Mouse (Mus musculus) left cerebral cortex, postnatal 14 days (tissue): ENCODE measurements around the gene Shoc2. TPM values are rescaled to one million over a fixed set of nuclear protein-coding genes. Genes with fewer than 3 reads are reported as not detected.
"Not testable (repeated sequence)": the region's sequence is repeated elsewhere in the genome, so short reads cannot be mapped to it uniquely, and the experiment has no call there.

Source experiments
- DNase-seq, 2 experiments: peaks; one replicate each; pipeline ENCODE4 v3.0.0; 2021 to 2022; ENCODE audit warnings: low spot score in 2 of 2, mixed read lengths in 1 of 2
- intact Hi-C: fragments of 180-260 bp; cut with DNase I; formaldehyde crosslinking; loops from one replicate; pipeline ENCODE4 v1.15.1; 2025
- total RNA-seq, 2 experiments: library from RNA; stranded (reverse); gene quantifications; 2 replicates each; pipeline ENCODE4 v1.2.3; 2021

Shoc2 gene
- total RNA-seq, 2 experiments from 2014 or later: 49.1 to 52.4 TPM

DNA sequence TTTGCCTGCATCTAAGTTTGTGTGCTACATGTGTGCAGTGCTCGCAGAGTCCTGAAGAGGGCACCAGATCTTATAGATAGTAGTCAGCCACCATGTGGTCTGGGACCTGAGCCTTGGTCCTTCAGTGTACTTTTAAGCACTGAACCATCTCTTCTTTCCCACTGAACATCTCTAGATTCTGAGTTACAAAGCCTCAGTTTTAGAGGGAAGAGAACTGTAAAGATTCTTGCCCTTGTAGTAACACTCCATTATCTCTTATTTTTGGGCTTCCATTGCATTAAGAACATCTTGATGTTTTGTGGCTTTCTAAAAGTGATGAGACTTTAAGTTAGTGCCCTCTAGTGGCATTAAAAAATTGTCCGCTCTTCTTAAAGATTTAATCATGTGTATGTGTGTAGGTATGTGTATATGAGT is 18.8 kb upstream of the Shoc2 start:
- intact Hi-C loops: loop anchor here (5.0 kb wide), 2 partner anchors 158 to 278 kb away; no protein-coding TSS in a partner anchor
- DNase-seq: peak in 1 of 2 experiments; percentile 62

DNA sequence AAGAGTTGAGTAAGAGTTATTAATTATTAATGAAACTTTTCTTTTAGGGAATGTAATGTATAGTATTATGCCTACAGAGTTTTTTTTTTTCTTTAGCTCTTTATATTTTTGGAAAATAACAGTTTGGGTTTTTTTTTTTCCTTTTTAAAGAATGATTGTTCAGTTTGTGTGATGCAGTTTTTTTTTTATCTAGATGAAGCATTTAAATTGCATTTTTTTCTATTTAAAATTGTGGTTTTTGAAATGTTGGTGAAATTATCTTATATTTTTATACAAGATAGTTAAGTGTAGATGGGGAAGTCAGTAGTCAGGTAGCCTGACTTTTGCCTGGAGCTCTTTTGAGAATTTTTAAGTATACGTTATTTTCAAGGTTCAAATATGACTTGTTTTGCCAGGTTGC is 17.4 kb upstream of the Shoc2 start:
- intact Hi-C loops: loop anchor here (5.0 kb wide), 2 partner anchors 159 to 279 kb away; no protein-coding TSS in a partner anchor
- no peak for DNase-seq

DNA sequence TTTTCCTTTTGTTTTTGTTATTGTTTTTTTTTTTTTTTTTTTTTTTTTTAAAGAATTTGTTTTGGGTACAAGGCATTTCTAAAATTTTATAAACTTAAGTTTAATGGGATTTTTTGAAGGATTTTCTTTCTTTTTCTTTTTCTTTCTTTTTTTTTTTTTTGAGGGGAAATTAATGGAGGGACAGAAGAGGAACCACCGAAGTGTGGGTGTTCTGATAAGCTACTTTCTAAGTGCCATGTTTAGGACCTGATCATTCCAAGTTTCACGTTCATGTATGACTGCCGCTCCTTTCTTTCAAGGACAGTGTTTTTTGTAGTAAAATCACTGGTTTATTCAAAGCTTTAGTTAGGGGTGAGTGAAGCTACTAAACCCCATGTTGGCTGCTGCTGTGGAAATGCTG is 14.9 kb upstream of the Shoc2 start:
- intact Hi-C loops: loop anchor here (5.0 kb wide), 2 partner anchors 162 to 282 kb away; no protein-coding TSS in a partner anchor
- no peak for DNase-seq

- no peak for DNase-seq
- intact Hi-C loops: no loop called here
Observed at GRCm38 (mm10) chr19:53933050-53933449, 11.1 kb upstream of the Shoc2 start.

- intact Hi-C loops: no loop called here
Observed at GRCm38 (mm10) chr19:53934046-53934445, 10.1 kb upstream of the Shoc2 start.

DNA sequence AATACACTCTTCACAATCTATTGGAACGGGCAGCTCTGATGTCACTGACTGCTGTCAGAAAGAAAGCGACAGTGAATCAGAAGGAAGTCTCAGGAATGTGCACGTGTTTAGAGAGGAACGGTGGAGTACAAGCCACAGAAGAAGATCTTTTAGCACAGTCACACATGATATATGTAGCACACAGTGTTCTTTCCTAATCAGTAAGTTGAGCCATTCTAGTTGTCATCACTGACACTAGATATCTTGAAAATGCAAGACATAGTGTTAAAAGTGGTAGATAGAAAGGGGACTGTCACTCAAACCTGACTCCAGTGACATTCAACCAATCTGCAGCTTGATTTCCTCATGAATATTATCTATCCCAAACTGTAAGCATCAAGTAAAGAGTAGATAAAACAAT is 4.6 kb upstream of the Shoc2 start:
- no peak for DNase-seq
- intact Hi-C loops: no loop called here

More at GRCm38 (mm10) chr19:53934046-53934445, 10.1 kb upstream of the Shoc2 start:
- no peak for DNase-seq

DNA sequence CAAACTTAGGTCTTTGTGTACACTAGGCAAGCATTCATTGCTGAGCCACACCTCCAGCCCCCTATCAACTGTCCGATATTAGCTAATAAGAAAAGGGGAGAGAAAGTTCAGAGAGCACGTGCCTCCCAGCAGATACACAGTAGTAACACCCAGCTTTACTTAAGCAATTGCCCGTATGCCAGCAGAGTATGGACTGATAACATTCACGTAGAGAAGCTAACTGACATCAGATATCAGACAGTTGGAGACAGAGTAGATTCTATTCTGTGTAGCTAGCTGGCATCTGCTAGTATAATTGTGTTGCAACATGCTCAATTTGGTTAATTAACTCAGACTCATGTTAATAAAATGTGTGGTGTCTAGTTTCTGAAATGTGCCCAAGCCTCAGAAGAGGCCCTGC is 3.0 kb upstream of the Shoc2 start:
- intact Hi-C loops: no loop called here
- no peak for DNase-seq

GRCm38 (mm10) chr19:53942342-53942741 is 1.8 kb upstream of the Shoc2 start:
- intact Hi-C loops: no loop called here
- no peak for DNase-seq

DNA sequence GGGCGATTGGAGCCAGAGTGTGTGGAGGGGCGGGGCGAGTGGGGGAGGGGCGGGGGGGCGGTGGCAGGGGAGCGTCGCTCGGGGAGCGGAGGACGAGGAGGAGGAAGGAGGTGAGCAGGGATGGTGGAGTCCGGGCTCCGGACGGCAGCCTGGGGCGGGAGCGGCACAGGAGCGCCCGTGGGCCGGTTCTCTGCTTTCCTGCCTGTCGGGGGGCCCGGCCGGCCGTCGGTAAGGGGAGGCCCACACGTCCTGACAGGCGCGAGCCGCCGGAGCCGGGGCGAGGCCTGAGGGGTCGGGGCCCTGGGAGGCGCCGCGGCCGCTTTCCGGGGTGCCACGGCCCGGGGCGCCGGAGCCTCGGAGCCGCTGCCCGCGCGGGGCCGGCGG is 672 bp downstream of the Shoc2 start:
- no peak for DNase-seq
- intact Hi-C loops: loop anchor here (5.0 kb wide), 1 partner anchor 1118 kb away; no protein-coding TSS in a partner anchor

DNA sequence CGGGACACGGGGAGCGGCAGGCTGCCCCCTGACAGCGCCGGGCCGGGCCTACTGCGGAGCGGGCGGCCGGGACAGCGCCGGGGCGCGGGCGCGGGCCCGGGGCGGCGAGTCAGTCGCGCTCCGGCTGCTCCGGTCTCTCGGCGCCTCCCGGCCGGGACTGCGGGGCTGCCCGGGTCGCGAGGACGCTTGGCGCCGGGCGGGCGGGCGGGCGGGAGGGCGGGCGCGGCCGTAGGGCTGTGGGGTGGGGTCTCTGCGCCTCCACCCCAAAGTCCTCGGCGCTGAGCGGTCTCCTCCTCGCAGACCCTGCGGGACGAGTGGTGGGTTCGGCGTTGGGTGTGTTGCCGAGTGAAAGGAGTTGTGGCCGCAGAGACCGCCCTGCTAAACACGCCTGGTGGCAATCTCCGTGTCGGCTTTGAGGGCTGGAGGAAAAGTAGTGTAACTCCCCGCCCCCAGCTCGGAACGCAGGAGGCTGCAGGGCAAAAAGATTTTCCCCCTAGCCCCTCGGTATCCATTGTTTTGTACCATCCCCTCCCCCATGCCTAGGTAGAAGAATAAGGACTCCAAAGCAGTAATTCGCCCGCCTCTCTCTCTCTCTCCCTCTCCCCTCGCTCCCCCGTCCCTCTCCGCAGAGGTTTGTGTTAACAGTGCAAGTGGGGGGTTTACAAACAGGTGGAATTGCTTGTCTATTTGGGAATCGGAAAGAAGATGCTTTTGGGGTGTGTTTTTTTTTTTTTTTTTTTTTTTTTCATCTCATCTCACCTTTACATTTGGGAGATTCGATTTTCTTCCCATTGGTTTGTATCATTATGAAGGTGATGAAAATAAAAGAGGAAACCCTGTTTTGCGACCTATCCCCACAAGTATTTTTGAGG is 1.3 kb downstream of the Shoc2 start:
- intact Hi-C loops: loop anchor here (5.0 kb wide), 1 partner anchor 1117 kb away; no protein-coding TSS in a partner anchor
- peak; percentile 28 for DNase-seq

- DNase-seq: no peak
- intact Hi-C loops: no loop called here
Observed at GRCm38 (mm10) chr19:53957513-53957912, 13.4 kb downstream of the Shoc2 start.

GRCm38 (mm10) chr19:53962511-53962910 is 18.4 kb downstream of the Shoc2 start:
- no peak for DNase-seq
- intact Hi-C loops: no loop called here

GRCm38 (mm10) chr19:53964347-53964746 is 20.2 kb downstream of the Shoc2 start:
- intact Hi-C loops, DNase-seq: not testable (repeated sequence)

DNA sequence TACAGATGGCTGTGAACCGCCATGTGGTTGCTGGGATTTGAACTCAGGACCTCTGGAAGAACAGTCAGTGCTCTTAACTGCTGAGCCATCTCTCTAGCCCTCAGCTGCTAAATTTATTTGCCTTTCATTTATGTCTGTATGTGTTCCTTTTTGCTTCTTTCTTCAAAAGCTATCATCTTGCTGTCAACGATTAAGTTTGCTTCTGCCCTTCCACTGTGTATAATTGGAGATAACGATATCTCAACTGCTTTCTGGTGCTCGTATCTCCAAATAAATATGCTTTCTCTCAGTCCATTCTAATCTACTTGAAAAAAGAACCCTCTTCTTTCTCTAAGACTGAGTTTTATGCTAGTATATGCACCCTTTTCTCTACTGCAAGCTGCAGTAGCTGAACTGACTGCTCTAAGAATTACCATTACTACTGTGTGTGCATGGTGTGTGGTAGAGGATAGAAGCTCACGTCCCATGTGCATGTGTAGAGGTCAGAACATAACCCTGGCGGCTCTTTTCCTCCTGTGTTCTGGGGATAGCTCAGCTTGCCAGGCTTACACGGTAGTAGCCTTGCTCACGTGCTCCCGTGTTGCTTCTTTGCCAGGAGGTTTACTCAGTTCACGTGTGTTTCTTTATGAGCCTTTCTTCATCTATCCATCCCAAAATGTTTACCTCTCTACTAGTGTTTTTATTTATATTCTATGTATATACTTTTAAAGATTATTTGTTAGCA is 21.0 kb downstream of the Shoc2 start:
- intact Hi-C loops: no loop called here
- DNase-seq: no peak

DNA sequence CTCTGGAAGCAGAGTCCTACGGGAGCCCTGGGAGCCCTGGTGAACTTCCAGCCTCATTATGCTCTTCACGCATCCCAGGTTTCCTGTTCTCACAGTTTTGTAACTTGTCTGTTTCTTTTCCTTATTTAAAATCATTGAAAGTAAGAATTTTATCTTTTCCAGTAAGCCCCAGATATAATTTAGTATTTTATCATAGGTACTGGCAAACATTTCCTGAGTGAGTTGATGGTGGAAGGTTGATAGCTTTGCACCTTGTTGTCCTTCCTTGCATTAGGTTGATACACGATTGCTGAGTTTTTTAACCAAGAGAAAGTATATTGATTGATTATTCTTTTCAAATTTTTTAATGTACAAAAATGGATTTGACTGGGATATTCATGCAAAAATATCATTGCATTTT is 25.1 kb downstream of the Shoc2 start:
- no peak for DNase-seq

DNA sequence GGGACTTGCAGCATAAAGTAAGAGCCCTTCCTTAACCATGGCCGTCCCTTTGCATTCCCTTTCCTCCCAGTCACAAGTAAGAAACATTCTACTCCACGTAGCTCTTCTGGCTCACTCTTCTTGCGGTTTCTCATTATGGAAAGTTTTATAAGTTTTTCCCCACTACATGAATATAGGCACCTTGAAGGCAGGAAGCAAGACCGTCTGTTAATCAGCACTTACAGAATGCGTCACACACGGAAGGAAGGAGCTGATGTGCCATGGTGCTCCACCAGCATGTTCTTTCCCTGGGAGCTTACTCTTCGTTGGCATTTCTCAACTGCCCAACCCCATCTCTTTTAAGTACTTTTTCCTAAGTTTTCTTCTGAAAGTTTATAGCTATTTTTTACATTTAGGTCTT is 27.8 kb downstream of the Shoc2 start:
- intact Hi-C loops: no loop called here
- no peak for DNase-seq

More for the DNA sequence above, 25.1 kb downstream of the Shoc2 start:
- intact Hi-C loops: no loop called here

- DNase-seq: no peak
- intact Hi-C loops: no loop called here
Observed at GRCm38 (mm10) chr19:53973656-53974055, 29.6 kb downstream of the Shoc2 start.

GRCm38 (mm10) chr19:53982041-53982440 is 37.9 kb downstream of the Shoc2 start:
- DNase-seq: no peak
- intact Hi-C loops: no loop called here

DNA sequence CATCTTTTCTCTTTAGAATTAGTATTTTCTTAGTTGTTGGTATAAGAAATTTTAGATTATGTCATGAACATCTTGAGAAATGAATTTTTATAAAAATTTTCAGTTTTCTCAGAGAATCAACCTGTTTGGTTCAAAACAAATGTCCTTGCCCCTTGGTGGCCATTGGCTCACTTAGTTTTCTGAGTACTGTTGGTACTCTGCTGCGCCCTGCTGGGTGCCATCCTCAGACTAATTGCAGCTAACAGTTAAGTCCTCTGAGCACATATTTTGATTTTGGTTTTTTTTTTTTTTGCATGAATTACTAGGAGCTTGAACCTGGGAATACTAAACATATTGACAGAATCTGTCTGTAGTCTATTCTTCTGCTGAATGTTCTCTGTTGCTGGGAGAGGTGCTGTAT is 39.2 kb downstream of the Shoc2 start:
- no peak for DNase-seq
- intact Hi-C loops: no loop called here

DNA sequence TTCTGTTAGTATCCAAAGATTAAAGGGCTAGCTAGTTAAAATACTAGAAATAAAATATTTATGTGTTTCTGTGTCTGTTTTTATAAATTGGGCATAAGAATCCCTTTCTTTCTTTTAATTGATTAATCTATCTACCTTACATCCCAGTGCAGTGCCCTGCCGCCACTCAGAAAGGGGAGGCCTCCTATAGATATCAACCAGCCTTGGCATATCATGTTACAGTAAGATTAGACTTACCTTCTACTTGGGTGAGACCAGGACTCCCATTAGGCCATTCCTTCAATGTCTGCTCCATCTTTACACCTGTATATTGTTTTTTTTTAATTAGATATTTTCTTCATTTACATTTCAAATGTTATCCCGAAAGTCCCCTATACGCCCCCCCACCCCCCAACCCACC is 40.5 kb downstream of the Shoc2 start:
- no peak for DNase-seq
- intact Hi-C loops: no loop called here
